Mouse (Mus musculus): ENCODE data around the gene Guk1.
"Not testable (repeated sequence)": the region's sequence is repeated elsewhere in the genome, so short reads cannot be mapped to it uniquely, and the experiment has no call there.

The Guk1 gene

DNA sequence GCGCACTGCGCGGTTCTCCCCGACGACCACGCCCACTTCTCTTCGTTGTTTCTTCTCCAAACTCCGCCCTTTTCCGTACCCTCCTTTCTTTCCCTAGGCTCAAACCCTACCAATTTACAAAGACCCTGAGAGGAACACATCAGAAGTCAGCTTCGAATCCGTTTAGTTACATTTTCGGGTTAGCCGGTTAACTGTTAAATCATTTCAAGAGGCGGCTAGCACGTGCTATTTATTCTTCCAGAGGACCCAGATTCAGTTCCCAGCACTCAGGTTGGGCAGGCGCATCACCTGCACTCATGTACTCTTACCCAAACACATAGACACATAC, at the start of gene Guk1:
Gene Guk1, minus strand, starts transcription at position 154 of the 328 bp plus-strand sequence.
- CTCF ChIA-PET: interaction anchor here (0.6 kb wide), 1 partner anchor 1507 kb away, joined by 7 read pairs; no protein-coding TSS in a partner anchor

DNA sequence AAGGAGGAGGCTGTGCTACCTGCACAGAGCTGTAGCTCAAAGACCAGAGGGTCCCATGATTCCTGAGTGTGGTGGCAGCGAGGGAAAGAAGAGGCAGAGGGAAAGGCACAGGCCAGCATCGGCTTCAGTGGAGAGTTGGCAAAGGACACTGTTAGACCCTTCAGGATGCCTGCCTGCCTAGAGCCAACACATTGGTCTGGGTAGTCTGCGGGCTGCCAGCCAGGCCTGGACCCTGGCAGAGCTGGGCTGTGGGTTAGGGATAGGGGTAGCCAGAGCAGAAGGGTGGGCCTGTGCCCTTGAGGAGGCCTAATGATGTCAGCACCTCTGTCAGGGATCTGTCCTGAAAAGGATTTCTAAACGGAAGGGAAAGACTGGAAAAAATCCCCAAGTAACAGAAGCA, 47.8 kb upstream of the Guk1 start:
- CTCF ChIA-PET: no interaction called here

GRCm38 (mm10) chr11:59239428-59239785, 47.4 kb upstream of the Guk1 start:
- CTCF ChIA-PET: no interaction called here

DNA sequence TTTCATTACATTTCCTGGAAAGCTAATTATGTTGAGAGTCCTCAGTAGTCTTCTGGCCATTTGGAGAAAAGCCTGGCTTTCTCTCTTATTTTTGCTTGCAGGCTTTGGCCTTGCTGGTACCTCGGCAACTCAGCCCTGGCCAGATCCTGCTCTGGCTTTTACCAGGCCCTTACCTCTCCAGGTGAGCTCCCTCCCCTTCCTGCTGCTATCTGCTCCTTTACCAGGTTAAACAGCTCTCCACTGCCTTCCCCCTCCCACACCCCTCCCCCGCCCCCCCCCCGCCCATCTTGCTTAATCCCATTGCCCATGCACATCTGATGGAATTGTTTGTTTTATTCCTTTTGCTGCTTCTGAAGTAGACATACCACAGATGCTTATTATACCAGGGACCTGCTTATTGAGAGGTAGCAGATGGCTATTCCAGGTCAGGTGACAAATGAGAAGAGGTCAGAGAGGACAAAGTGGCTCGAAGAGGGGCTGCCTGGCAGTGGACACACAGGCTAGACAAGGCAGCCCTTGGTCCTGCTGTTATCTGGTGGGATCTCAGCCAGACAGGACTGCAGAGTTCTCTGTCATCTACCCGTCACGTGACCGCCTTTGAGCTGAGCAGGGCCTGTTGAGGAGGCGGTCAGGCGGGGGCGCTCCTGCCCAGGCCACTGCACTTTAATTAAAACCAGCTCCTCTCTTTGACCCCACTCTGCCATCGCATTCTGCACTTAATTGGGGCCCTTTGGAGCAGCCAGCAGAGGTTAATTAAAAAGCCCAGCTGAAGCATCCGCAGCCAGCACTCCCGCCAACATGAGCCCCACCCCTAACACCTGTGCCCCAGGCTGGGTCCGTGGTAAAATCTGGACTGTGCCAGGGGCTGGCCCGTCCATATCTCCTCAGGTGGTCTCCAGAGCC, 46.8 kb upstream of the Guk1 start:
- CTCF ChIA-PET: interaction anchor here (0.6 kb wide), 1 partner anchor 79 kb away, joined by 9 read pairs; no protein-coding TSS in a partner anchor

- CTCF ChIA-PET: interaction anchor here (0.7 kb wide), 1 partner anchor 1075 kb away, joined by 6 read pairs; no protein-coding TSS in a partner anchor
These were observed 40.8 kb upstream of the Guk1 start for GRCm38 (mm10) chr11:59232797-59233196.

DNA sequence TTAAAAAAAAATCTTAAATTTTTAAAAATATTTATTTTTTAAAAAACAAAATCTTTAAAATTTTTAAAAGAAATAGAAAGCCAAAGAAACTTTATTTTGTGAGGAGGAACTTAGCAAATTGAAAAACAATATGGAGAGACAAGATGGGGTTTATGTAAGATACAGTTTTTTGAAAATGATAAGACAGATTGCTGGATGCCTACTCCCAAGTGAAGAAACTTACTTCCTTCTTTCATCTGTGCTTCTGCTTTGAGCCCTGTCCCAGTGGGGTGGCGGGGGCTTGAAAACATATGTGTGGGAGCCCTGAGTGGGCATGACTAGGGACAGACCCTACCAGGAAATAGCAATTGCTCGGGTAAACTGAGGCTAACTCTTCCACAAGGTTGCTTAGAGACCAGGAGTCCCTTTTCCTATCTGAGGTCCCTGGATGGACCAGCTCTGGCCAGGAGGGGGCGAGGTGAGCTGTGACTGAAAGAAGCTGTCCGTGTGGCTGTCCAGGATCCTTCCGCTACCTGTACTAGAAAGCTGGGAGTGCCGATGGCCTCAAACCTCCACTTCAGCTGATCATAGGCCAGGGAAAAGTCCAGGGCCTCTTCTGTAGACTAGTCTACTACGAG, 38.2 kb upstream of the Guk1 start:
- CTCF ChIA-PET: no interaction called here

DNA sequence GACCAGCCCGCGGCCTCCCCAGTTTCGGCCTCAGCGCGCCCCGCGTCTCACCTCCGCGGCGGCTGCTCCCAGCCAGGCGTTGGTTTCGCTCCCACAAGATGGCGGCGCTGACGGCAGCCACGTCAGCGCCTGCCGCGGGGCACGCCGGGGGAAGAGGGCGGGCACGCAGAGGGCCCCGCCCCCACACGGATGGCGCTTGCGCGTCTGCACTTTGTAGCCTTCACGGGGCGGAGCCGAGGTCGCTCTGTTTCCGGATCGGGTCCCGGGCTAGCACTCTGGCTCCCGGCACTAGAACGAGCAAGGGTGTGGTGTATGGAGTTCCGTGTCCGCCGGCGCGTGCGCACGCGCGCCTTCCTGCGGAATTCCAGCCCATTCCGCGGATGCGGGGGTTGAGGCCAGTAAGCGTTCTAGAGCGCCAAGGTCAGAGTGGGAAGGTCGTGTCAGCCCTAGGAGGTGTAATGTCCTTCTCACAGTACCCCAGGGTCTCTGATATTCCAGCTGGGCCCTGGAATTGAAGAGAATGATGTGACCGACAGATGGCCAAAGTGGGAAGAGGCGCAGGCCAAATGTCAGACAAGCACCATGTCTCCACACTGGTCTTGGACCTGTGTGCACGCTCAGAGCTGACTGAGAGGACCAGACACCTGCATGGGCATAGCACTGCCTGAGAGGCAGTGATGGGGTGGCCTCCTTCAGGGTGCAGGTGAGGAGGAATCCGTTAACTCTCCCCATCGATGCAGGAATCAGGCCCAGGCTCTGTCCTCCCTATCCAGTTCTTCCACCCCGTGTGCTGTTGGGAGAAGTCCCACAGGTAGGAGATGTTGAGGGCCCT, 36.3 kb upstream of the Guk1 start, which contains the start of gene Arf1:
Gene Arf1, minus strand, starts transcription at position 149 of the 832 bp plus-strand sequence.
- CTCF ChIA-PET: no interaction called here

DNA sequence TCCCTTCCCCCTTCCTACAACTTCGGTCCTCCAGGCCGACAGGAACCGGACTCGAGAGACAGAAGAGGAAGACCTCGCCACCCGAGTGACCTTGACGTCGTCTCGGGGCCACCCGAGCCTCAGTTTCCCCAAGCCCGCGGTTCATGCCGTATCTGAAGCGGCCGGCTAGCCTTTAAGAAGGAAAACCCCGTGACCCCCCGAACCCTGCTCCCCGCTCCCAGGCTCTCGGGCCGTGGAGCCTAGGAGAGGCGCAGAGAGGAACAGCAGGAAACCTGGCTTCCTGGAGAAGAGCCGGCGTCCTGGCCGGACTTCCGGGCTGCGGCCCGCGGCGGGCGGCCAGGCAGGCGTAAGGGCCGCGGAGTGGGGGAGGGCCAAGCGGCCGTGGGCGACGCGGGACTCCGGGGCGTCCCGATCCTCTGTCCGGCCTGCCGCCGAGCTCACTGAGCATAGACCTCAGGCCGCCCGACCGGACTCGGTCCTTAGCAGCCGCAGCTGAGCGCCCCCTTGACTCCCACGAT, 35.7 kb upstream of the Guk1 start:
- CTCF ChIA-PET: no interaction called here

- CTCF ChIA-PET: no interaction called here
These were observed 35.0 kb upstream of the Guk1 start for GRCm38 (mm10) chr11:59226787-59227603.

GRCm38 (mm10) chr11:59226251-59226650, 34.2 kb upstream of the Guk1 start:
- CTCF ChIA-PET: no interaction called here

GRCm38 (mm10) chr11:59225167-59225566, 33.2 kb upstream of the Guk1 start:
- CTCF ChIA-PET: no interaction called here

DNA sequence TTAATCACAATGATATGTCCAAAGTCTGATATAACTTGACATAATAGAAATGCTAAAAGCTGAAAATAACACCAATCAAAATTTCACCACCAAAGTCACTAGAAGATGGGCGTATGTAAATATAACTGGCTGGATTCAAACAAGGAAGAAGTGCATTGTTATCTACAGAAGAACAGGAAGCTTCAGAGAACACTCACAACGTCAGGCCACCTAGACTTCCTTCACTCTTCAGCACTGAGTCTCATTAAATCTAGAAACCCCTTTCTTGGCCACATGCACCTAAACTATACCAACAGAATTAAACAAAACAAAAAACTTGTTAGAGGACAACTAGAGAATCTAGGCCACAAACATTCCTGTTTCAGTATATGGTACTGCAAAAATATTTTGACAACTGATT, 32.5 kb upstream of the Guk1 start:
- CTCF ChIA-PET: interaction anchor here (1.3 kb wide), 1 partner anchor 15 kb away, joined by 5 read pairs; no protein-coding TSS in a partner anchor

GRCm38 (mm10) chr11:59224025-59224424, 32.0 kb upstream of the Guk1 start:
- CTCF ChIA-PET: interaction anchor here (1.3 kb wide), 1 partner anchor 14 kb away, joined by 5 read pairs; no protein-coding TSS in a partner anchor

DNA sequence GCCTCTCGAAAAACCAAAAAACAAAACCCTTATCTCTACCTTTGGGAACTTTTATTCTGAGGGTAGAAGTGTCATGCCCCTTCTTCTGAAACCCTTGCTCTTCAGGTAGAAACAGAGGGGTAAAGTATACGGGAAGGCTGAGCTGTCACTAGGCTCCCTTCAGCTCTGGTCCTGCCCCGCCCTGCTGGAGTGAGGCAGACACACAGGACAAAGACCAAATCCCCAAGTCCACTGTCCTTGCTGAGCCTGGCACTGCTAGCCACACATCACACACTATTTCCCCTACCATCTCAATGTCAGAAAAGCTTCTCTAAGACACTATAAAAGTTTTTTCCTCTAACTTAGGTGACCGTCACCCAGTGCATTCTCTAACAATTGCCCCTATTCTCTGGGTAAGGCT, 30.3 kb upstream of the Guk1 start:
- CTCF ChIA-PET: interaction anchor here (0.6 kb wide), 1 partner anchor 169 kb away, joined by 3 read pairs; no protein-coding TSS in a partner anchor

DNA sequence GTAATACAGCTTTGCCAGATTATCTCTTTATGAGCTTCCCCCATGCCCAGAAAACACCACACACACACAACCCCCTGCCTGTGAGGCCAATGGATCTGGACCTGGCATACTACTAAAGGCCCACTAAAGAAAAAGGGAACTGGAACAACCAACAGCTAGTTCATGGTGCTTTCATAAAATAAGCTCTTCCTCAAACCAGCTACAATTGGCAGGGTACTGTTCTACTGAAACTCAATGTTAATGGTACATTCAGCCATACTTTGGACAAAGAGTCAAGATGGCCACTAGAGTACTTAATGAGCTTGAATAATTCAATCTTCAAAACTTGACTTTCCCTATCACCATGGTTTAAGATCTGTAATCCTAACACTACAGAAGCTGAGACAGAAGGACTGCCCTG, 29.6 kb upstream of the Guk1 start:
- CTCF ChIA-PET: interaction anchor here (0.6 kb wide), 1 partner anchor 169 kb away, joined by 3 read pairs; no protein-coding TSS in a partner anchor

DNA sequence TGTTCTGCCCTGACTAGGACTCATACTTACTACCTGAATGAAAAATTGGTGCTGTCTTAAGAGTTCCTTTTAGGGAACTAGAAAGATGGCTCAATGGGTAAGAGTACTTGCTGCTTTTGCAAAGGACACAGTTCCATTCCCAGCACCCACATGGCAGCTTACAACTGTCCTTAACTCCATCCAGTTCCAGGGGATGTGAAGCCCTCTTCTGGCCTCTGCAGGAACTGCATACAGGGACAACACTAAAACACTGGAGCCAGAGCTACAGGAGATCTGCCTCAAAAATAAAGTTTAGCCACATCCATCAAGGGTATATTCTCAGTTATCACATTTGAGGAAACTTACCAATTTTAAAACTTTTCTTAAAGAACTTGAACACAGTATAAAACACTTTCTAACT, 27.1 kb upstream of the Guk1 start:
- CTCF ChIA-PET: interaction anchor here (0.6 to 1.4 kb wide), 2 partner anchors 9 to 1420 kb away, joined by 3 to 4 read pairs; no protein-coding TSS in a partner anchor

- CTCF ChIA-PET: interaction anchor here (1.4 kb wide), 1 partner anchor 9 kb away, joined by 3 read pairs; no protein-coding TSS in a partner anchor
These were observed 26.5 kb upstream of the Guk1 start for GRCm38 (mm10) chr11:59218389-59218998.

DNA sequence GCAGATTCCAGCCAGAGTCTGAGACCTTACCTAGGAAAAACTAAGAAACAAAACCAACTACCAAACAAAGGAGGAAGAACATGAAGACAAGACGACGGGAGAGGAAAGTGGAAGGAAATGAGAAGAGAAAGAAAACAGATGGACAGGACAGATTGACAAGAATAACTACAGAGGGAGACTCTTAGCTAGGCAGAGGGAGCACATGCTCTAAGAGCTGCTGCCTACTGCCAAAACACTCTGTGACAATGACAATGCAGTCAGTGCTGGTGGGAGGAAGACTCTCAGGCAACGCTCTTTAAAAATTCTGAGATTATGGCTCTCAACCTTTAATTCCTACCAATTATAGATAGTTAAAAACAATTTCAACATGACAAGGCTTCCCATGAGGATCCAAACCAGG, 24.9 kb upstream of the Guk1 start:
- CTCF ChIA-PET: interaction anchor here (1.8 kb wide), 1 partner anchor 52 kb away, joined by 4 read pairs; no protein-coding TSS in a partner anchor

- CTCF ChIA-PET: no interaction called here
These were observed 21.0 kb upstream of the Guk1 start for GRCm38 (mm10) chr11:59212892-59213494.

DNA sequence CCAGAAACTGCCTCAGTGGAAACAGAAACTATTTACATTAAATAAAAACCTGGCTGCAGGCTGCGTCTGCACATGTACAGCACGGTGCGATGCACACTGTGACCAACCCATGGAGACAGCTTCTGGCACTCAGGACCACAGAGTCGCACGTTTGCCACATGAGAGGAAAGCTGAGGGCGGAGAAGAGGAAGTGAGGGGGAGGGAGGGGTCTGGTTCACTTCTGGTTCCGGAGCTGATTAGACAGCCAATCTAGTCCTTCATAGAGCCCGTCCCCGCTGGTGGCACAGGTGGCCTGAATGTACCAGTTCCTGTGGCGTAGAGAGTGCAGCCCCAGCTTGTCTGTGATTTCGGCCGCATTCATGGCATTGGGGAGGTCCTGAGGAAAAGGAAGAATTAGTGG, 20.3 kb upstream of the Guk1 start:
- CTCF ChIA-PET: not testable (repeated sequence)
